Mouse (Mus musculus) neural tube, embryonic 11.5 days (tissue): Measurements from ENCODE around the gene Pxdn. TPM values are rescaled to one million over a fixed set of nuclear protein-coding genes. Genes with fewer than 3 reads are reported as not detected.

Experiments
- ATAC-seq: fragments of 200-750 bp; cut with Nextera tagmentation; 2 replicates; pipeline ENCODE4 v1.8.0; 2017; ENCODE audit warnings: moderate number of reproducible peaks, mild to moderate bottlenecking, moderate TSS enrichment, moderate library complexity; ENCODE audit not compliant: insufficient read depth, low FRiP score, low TSS enrichment
- DNase-seq: peaks from one replicate; pipeline ENCODE4 v3.0.0-alpha.2; 2015; ENCODE audit warnings: low spot score
- H3K27ac ChIP-seq: fragments of 300-500 bp; sonication (generic); 2 replicates; pipeline ENCODE4 v1.5.1; 2014; ENCODE audit warnings: low read depth, mild to moderate bottlenecking, low read length
- H3K27me3 ChIP-seq: fragments of 300-500 bp; sonication (generic); 2 replicates; pipeline ENCODE4 v1.6.1; 2014; ENCODE audit warnings: mild to moderate bottlenecking, low read length, mixed read lengths; ENCODE audit not compliant: control insufficient read depth, insufficient read depth
- H3K36me3 ChIP-seq: fragments of 300-500 bp; sonication (generic); 2 replicates; pipeline ENCODE4 v1.6.1; 2014; ENCODE audit warnings: mild to moderate bottlenecking, low read length, moderate library complexity, mixed read lengths; ENCODE audit not compliant: control insufficient read depth, insufficient read depth
- H3K4me1 ChIP-seq: fragments of 300-500 bp; sonication (generic); 2 replicates; pipeline ENCODE4 v1.6.1; 2014; ENCODE audit warnings: low read length, mixed read lengths; ENCODE audit not compliant: control insufficient read depth, insufficient read depth
- H3K4me2 ChIP-seq: fragments of 300-500 bp; sonication (generic); 2 replicates; pipeline ENCODE4 v1.6.1; 2014; ENCODE audit warnings: low read depth, mild to moderate bottlenecking, moderate library complexity
- H3K4me3 ChIP-seq: fragments of 300-500 bp; sonication (generic); 2 replicates; pipeline ENCODE4 v1.5.1; 2014; ENCODE audit warnings: low read depth, low read length
- H3K9ac ChIP-seq: fragments of 300-500 bp; sonication (generic); 2 replicates; pipeline ENCODE4 v1.6.1; 2014; ENCODE audit warnings: mild to moderate bottlenecking, low read length
- H3K9me3 ChIP-seq: fragments of 300-500 bp; sonication (generic); 2 replicates; pipeline ENCODE4 v1.6.1; 2016; ENCODE audit warnings: low read length; ENCODE audit not compliant: control insufficient read depth
- WGBS: fragments of 180-500 bp; shearing (Covaris S2); extraction: QIAGEN DNeasy Blood & Tissue Kit; methylation state at CpG from one replicate; pipeline ENCODE4 v1.1.7; 2014; 5-methylcytosine and 5-hydroxymethylcytosine counted together
- polyA plus RNA-seq: library from polyadenylated mRNA; unstranded; fragments of >200 nt; fragmentation: Nextera tagmentation; extraction: Ambion mirVana; gene quantifications from 2 replicates; pipeline ENCODE4 v1.2.1, GENCODE M21; 2014

The Pxdn gene
- polyA plus RNA-seq, 1 experiment from 2014 or later = 93.5 TPM

DNA sequence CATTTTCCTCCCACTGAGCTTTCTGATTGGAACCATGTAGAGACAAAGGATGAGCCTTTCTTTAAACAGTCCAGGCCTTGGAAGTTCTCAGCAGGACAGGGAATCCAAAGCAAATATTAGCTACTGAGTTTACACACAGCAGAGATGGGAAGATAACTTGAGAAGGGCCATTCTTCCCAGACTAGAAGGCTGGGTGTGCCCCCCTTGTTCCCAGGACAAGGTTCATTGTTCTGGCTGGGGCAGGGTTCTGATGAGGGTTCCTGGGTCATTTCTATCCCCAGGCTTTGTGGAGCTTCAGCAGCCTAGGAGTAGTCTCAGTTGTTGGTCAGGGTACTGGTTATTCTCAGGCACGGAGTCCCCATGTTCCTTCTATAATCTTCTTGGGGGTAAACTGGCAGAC is 23.6 kb downstream of the Pxdn start:
- H3K4me2 ChIP-seq = no peak overlapping the region
- no peak for DNase-seq
- H3K4me3 ChIP-seq = no peak overlapping the region
- H3K36me3 ChIP-seq = no peaks in the 10 kb centered on the region
- H3K9ac ChIP-seq = no peak overlapping the region
- no peak overlapping the region for H3K27ac ChIP-seq
- no peaks in the 10 kb centered on the region for H3K9me3 ChIP-seq
- 96% methylated on average over 1 of the region's 1 CpGs for WGBS
- H3K27me3 ChIP-seq = no peaks in the 10 kb centered on the region
- H3K4me1 ChIP-seq = peaks cover 5% of the 10 kb centered on the region
- ATAC-seq = no peak

- Histone ChIP-seq H3K27me3 (no peaks in the 10 kb centered on the region), H3K4me1 (peaks cover 5% of the 10 kb centered on the region), H3K4me2 (no peak overlapping the region), H3K36me3 (no peaks in the 10 kb centered on the region), H3K27ac (no peak overlapping the region), H3K9ac (no peak overlapping the region), H3K4me3 (no peak overlapping the region), H3K9me3 (no peaks in the 10 kb centered on the region)
- ATAC-seq (no peak), DNase-seq (no peak)
- WGBS = 92% methylated on average over 6 of the region's 6 CpGs
These were observed 27.6 kb downstream of the Pxdn start for GRCm38 (mm10) chr12:29965016-29965415.

GRCm38 (mm10) chr12:29971795-29972464 is 34.5 kb downstream of the Pxdn start:
- WGBS = 91% methylated on average over 7 of the region's 7 CpGs
- Histone ChIP-seq H3K9ac (no peak overlapping the region), H3K4me3 (no peak overlapping the region), H3K9me3 (no peaks in the 10 kb centered on the region), H3K4me2 (no peak overlapping the region), H3K4me1 (no peaks in the 10 kb centered on the region), H3K27ac (no peak overlapping the region), H3K36me3 (no peaks in the 10 kb centered on the region), H3K27me3 (no peaks in the 10 kb centered on the region)
- no peak for ATAC-seq
- no peak for DNase-seq

DNA sequence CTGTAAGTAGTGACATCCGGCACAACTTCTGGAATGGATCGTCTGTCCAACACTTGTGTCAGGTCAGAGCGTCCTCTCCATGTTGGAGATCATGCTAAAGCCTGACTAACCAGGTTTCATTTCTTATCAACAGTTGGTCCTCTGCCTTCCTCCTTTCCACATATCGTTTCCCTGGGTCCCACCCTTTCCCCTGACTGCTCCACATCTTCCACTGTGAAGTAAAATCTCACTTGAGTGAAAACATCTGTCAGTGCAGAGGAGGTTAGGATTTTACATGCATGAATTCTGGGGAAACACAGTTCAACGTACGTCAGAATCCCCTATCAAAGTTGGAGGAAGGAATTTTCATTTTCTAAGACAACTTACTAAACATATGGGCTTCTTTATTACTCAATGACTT is 35.1 kb downstream of the Pxdn start:
- no peak overlapping the region for H3K4me2 ChIP-seq
- no peaks in the 10 kb centered on the region for H3K4me1 ChIP-seq
- WGBS = 78% methylated on average over 6 of the region's 6 CpGs
- ATAC-seq (no peak), DNase-seq (no peak)
- H3K9me3 ChIP-seq = no peaks in the 10 kb centered on the region
- no peaks in the 10 kb centered on the region for H3K27me3 ChIP-seq
- H3K27ac ChIP-seq = no peak overlapping the region
- no peak overlapping the region for H3K4me3 ChIP-seq
- no peaks in the 10 kb centered on the region for H3K36me3 ChIP-seq
- H3K9ac ChIP-seq = no peak overlapping the region

- H3K36me3 ChIP-seq = peaks cover 13% of the 10 kb centered on the region
These were observed 42.7 kb downstream of the Pxdn start for GRCm38 (mm10) chr12:29980076-29980475.

DNA sequence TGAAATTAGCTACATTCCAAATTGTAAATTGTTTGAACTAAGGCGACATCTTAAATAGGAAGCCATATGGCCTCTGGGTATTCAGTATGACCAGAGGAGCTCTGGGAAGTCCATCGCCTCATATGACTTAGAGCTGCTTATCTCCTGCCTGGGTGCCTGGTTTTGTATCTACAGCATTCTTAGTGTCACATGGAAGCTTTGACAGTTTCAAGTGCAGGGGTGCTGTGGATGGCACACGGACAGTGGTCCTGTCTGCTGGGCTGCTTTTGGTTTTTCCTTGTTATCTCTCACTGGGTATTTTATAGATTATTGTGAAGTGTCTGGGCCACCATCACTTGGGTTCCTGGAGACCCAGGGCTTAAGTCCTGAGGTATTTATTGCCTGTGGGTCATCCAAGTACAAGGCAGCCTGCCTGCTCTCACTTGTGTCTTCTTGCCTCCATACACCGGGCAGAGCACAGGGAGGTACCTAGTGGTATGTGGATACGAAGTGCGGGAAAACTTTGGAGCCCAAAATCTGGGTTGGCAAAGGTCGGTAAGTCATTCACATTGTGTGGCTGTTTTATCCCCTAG is 44.4 kb downstream of the Pxdn start:
- 92% methylated on average over 7 of the region's 7 CpGs for WGBS
- peaks cover 22% of the 10 kb centered on the region for H3K36me3 ChIP-seq

More at GRCm38 (mm10) chr12:29980076-29980475, 42.7 kb downstream of the Pxdn start:
- no peak overlapping the region for H3K27ac ChIP-seq
- ATAC-seq = no peak
- no peaks in the 10 kb centered on the region for H3K27me3 ChIP-seq
- H3K4me2 ChIP-seq = no peak overlapping the region
- 90% methylated on average over 8 of the region's 8 CpGs for WGBS
- no peak overlapping the region for H3K4me3 ChIP-seq
- H3K9me3 ChIP-seq = no peaks in the 10 kb centered on the region
- no peak overlapping the region for H3K9ac ChIP-seq
- DNase-seq = no peak
- H3K4me1 ChIP-seq = no peaks in the 10 kb centered on the region

DNA sequence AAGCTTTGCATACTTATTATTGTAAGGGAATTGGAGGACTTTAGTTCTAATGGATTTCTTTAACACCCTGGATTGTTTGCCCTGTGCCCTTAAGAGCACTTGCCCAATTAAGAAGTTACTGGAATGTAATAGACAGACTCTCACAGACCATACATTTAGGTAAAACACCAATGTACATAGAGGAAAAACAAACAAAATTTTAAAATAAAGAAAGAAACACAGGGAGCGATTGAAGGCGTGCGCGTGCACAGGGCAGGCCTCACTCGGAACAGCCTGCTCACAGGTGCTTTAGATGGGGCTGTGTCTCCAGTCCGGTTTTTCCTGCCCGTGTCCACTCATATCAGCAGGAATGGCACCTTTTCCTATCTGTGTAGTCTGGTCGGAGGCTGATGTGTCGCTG is 45.8 kb downstream of the Pxdn start:
- Histone ChIP-seq H3K36me3 (peaks cover 23% of the 10 kb centered on the region), H3K27ac (no peak overlapping the region), H3K9ac (no peak overlapping the region), H3K9me3 (no peaks in the 10 kb centered on the region), H3K4me1 (no peaks in the 10 kb centered on the region), H3K4me3 (no peak overlapping the region), H3K4me2 (no peak overlapping the region), H3K27me3 (no peaks in the 10 kb centered on the region)
- WGBS = 99% methylated on average over 9 of the region's 9 CpGs
- ATAC-seq (no peak), DNase-seq (no peak)

More for the DNA sequence above, 44.4 kb downstream of the Pxdn start:
- Histone ChIP-seq H3K4me1 (no peaks in the 10 kb centered on the region), H3K9ac (no peak overlapping the region), H3K27me3 (no peaks in the 10 kb centered on the region), H3K4me2 (no peak overlapping the region), H3K27ac (no peak overlapping the region), H3K9me3 (no peaks in the 10 kb centered on the region), H3K4me3 (no peak overlapping the region)
- ATAC-seq (no peak), DNase-seq (no peak)

GRCm38 (mm10) chr12:29985126-29985525 is 47.7 kb downstream of the Pxdn start:
- no peak overlapping the region for H3K4me3 ChIP-seq
- ATAC-seq (no peak), DNase-seq (no peak)
- no peak overlapping the region for H3K4me2 ChIP-seq
- no peak overlapping the region for H3K9ac ChIP-seq
- H3K36me3 ChIP-seq = peaks cover 20% of the 10 kb centered on the region
- 95% methylated on average over 6 of the region's 6 CpGs for WGBS
- no peaks in the 10 kb centered on the region for H3K9me3 ChIP-seq
- no peaks in the 10 kb centered on the region for H3K4me1 ChIP-seq
- H3K27ac ChIP-seq = no peak overlapping the region
- H3K27me3 ChIP-seq = no peaks in the 10 kb centered on the region

DNA sequence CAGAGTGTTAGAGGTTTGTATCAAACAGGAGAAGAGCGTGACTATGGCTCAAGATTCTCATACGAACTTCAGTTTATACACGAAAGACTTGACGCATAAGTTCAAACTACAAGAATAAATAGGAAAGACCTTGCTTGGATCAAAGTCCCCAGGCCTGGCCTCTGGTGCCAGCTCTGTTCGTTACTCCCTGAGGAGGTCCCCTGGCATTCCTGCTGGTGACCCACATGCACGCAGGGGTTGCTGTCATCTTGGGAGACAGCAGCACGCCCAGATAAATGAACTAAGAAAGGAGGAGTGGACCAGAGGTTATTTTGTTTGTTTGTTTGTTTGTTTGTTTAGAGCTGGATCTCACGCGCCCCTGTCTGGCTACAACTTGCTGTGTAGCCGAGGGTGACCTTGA is 48.8 kb downstream of the Pxdn start:
- Histone ChIP-seq H3K4me1 (no peaks in the 10 kb centered on the region), H3K9ac (no peak overlapping the region), H3K4me2 (no peak overlapping the region), H3K27ac (no peak overlapping the region), H3K9me3 (no peaks in the 10 kb centered on the region), H3K27me3 (no peaks in the 10 kb centered on the region), H3K36me3 (peaks cover 21% of the 10 kb centered on the region), H3K4me3 (no peak overlapping the region)
- no peak for ATAC-seq
- 95% methylated on average over 10 of the region's 10 CpGs for WGBS
- DNase-seq = no peak
